Mouse (Mus musculus) frontal cortex, postnatal 25 days (tissue): ENCODE measurements around the gene Copa.

Source experiments
- DNase-seq, 2 experiments: peaks; one replicate each; pipeline ENCODE4 v3.0.0; 2022; ENCODE audit warnings: low spot score in 2 of 2

The Copa gene

GRCm38 (mm10) chr1:172082101-172082898 lies at the start of gene Copa, which contains the start of gene Ncstn:
Gene Copa (plus strand): TSS chr1:172082529.
Gene Ncstn (minus strand): TSS chr1:172082795.
- peak; percentile 86 to 91 for DNase-seq

DNA sequence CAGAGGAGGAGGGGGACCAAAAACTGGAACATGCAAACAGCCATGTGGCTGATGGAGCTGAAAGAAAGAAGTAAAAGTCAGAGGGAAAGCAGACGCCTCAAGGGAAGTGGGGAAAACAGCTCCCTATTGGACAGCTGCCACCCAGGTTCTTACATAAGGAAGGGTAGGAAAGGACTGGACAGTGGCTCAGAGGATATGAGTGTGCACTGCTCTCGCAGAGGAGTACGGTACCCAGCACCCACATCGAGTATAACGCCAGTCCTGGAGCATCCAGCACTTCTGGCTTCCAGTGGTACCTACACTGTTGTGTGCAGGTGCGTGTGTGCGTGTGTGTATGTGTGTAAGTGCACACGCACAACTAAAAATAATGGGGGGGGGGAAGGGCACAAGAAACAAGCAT lies 35.9 kb upstream of the Copa start:
- no peak for DNase-seq

GRCm38 (mm10) chr1:172046938-172047337 lies 35.4 kb upstream of the Copa start:
- peak; percentile 51 to 62 for DNase-seq

GRCm38 (mm10) chr1:172048241-172048734 lies 34.0 kb upstream of the Copa start:
- DNase-seq: no peak

DNA sequence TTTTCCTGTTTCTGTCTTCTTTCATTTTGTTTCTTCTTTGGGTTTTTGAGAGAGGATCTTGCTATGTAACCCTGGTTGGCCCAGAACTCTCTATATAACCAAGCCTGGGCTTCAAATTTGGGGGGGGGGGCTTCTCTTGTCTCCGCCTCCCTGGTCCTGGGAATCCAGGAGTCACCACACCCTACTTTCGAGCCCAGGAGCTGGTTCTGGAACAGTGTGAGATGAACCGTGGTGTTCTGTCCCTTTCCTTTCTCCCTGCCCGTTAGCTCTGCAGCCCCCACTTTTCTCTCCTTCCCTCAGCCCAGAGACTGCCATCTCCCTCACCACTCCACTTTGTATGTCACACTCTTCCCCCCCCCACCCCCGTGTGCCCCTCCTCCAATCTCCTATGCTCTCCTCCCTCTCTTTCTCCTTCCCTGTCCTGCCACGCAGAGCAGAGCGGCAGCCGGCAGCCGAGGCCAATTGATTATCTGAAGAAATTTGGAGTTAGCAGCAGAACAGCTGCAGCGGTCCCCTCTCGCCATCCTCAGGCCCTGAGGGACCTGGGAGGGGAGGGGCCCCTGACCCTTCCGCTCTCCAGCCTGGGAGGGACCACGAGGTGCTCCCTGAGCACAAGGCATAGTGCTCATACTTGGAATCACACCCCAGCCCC lies 33.1 kb upstream of the Copa start:
- no peak for DNase-seq

DNA sequence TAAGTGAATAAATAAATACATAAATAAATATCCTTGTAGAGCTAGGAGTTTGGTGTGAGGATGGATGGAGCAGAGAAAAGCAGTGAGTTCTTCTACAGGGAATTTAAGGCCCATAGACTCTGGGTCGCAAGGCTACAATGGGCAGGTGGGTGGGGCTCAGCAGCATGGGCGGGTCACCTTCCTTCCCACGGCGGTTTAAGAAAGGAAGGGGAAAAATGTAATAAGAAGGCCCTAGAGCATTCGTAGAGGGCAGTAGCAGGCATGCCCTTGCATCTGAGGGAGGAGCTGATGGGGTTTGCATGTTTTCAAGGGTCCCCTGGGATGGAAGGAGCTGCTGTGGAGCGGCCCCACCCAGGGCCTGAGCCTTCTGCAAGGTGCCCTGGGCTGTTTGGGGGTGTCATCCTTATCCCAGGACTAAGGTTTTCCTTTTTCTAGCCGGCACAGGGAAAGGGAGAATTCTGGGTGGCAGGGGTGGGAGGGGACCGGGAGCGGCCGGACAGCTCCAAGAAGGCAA lies 29.5 kb upstream of the Copa start:
- DNase-seq: no peak

GRCm38 (mm10) chr1:172053541-172054440 lies 28.5 kb upstream of the Copa start:
- DNase-seq: no peak

DNA sequence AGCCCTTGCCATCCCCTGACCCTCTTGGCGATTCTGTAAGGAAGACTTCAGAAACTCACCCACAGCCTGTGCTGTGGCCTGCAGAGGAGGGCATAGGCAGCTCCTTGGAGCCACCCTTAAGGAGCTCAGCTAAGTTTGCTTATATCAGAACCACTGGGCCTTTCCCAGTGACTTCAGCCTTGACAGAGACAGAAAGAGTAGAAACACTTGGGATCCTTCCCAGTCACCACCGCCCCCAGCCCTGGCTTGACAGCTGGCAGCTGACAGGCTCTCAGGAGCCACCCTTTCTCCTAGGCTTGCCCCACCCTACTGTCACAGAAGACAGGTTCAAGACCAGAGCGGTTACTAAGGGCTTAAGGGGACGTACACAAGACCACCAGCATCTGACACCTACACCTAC lies 26.1 kb upstream of the Copa start:
- no peak for DNase-seq

GRCm38 (mm10) chr1:172057491-172057921 lies 24.8 kb upstream of the Copa start, which contains the start of gene Nhlh1:
Gene Nhlh1 (minus strand): TSS chr1:172057573.
- no peak for DNase-seq

DNA sequence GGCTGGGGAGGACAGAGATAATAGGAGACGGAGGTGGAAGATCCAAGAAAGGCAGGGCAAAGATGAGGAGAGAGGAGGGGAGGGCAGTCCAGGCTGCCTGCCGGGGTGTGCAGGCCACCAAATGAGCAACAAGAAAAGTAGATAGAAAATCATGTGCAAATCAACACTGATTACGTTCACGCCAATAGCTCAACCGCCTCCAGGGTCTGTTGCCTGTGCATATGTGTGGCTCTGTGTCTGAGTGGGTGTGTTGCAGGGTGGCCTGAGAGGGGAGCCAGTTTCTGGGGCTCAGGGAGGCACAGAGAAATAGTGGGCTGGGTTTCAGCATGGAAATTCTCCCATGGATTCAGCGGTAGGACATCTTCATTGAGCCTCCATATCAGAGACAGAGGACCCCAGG lies 24.0 kb upstream of the Copa start:
- DNase-seq: no peak

DNA sequence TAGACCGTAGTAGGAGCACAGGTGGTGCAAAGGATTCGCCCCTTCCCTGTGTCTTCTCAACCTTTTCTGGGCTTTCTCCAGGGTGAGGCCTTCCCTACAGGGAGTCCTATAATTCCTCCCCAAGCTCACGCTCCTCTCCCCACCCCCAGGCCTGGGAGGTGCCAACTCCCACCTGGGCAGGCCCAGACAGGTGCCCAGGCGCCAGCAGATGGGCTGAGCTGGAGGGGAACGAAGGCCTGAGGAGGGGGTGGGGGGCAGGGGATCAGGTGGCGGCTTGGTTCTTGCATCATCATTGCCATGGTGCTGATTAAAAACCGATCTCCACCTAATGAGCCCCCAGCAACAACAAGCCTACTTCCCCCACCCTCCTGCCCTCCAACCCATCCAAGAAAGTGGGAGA lies 23.5 kb upstream of the Copa start:
- DNase-seq: no peak

- DNase-seq: no peak
These were observed 21.7 kb upstream of the Copa start for GRCm38 (mm10) chr1:172060659-172061058.

- no peak for DNase-seq
These were observed 21.1 kb upstream of the Copa start for GRCm38 (mm10) chr1:172061217-172061616.

- DNase-seq: no peak
These were observed 20.2 kb upstream of the Copa start for GRCm38 (mm10) chr1:172062101-172062500.

GRCm38 (mm10) chr1:172063291-172064023 lies 18.9 kb upstream of the Copa start:
- DNase-seq: no peak

- DNase-seq: no peak
These were observed 17.7 kb upstream of the Copa start for GRCm38 (mm10) chr1:172064613-172065141.

GRCm38 (mm10) chr1:172070227-172070626 lies 12.1 kb upstream of the Copa start:
- no peak for DNase-seq

DNA sequence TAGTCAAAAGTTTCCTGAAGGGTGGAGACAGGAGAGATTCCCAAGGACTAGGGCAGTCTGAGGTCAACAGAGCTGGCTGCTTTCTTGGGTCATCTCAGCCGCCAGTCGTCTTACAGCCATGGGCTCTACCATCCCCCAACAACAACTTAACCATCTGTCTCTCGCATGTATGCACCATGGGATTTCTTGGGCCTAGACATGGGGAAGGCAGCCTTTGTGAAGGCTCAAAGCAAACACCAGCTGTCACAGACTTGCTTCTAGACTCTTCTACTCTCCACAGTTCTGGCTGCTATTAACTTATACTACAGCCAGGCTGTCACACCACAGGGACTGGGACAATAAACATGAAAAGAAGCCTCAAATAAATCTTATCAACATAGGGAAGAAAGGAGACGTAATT lies 10.8 kb upstream of the Copa start:
- no peak for DNase-seq

DNA sequence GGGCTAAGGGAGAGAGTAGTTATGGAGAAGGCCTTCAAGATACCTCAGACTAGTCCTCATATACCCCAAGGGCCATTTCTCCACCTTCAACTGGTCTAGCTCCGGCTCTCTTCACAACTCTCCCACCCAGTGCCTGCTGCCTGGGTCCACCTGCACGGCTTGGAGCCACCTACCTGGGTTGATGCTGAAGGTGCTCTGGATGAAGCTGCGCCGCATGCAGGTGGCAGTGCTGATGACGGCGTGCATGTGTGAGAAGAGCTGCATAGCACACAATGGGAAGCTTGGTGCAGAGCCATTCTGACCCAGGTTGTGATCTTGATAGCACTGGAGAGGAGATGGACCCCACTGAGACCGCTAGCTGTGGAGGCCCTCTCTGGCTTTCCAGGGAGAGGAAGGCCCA lies 9.7 kb upstream of the Copa start:
- no peak for DNase-seq

DNA sequence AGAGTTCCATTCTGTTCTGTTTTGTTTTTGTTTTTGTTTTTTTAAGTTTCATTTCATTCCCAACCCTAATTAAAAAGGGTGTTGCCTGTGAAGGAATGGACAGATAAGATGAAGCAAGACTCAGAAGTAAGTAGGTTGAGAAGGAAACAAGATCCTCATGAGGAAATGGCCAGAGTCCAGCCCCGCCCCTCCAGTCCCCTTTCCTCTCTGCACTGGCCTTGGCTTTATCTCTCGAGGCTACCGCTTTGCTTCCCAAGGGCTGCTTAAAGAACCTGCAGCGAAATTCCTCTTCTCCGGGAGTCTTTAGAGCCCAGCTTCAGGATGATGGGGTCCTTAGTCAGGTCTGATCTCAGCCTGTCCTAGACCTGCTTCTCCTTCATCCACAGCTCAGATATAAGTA lies 4.3 kb upstream of the Copa start:
- no peak for DNase-seq
